Mouse (Mus musculus): Measurements from ENCODE around the gene Cntrob.
"Not testable (repeated sequence)": the region's sequence is repeated elsewhere in the genome, so short reads cannot be mapped to it uniquely, and the experiment has no call there.

Gene Cntrob

GRCm38 (mm10) chr11:69340161-69341131 is 16.9 kb upstream of the Cntrob start, which contains the start of gene Rnf227:
Gene Rnf227 (plus strand): TSS chr11:69340461.
- DNase-seq (ENCODE audit: low spot score): peak; percentile 65

- no peak for DNase-seq (ENCODE audit: low spot score)
These were observed 11.2 kb upstream of the Cntrob start for GRCm38 (mm10) chr11:69334796-69335195.

- no peak for DNase-seq (ENCODE audit: low spot score)
These were observed 10.3 kb upstream of the Cntrob start for GRCm38 (mm10) chr11:69333922-69334321.

- no peak for DNase-seq (ENCODE audit: low spot score)
These were observed 9.2 kb upstream of the Cntrob start for GRCm38 (mm10) chr11:69332713-69333253.

- peak; percentile 76 for DNase-seq (ENCODE audit: low spot score)
These were observed 8.4 kb upstream of the Cntrob start for GRCm38 (mm10) chr11:69331929-69332405.

GRCm38 (mm10) chr11:69331152-69331551 is 7.6 kb upstream of the Cntrob start:
- no peak for DNase-seq (ENCODE audit: low spot score)

GRCm38 (mm10) chr11:69328517-69328916 is 4.9 kb upstream of the Cntrob start:
- no peak for DNase-seq (ENCODE audit: low spot score)

- no peak for DNase-seq (ENCODE audit: low spot score)
These were observed 4.1 kb upstream of the Cntrob start for GRCm38 (mm10) chr11:69327648-69328047.

- DNase-seq (ENCODE audit: low spot score): no peak
These were observed 3.5 kb upstream of the Cntrob start for GRCm38 (mm10) chr11:69327157-69327442.

GRCm38 (mm10) chr11:69326408-69327156 is 3.0 kb upstream of the Cntrob start:
- DNase-seq (ENCODE audit: low spot score): peak; percentile 33

GRCm38 (mm10) chr11:69325628-69326407 is 2.2 kb upstream of the Cntrob start, which contains the start of gene Kcnab3:
Gene Kcnab3 (plus strand): TSS chr11:69326258.
- peak; percentile 68 for DNase-seq (ENCODE audit: low spot score)

- DNase-seq (ENCODE audit: low spot score): no peak
These were observed 1.2 kb upstream of the Cntrob start for GRCm38 (mm10) chr11:69324749-69325148.

GRCm38 (mm10) chr11:69322693-69323471 is 693 bp downstream of the Cntrob start:
- DNase-seq (ENCODE audit: low spot score): no peak

GRCm38 (mm10) chr11:69322010-69322409 is 1.6 kb downstream of the Cntrob start:
- DNase-seq (ENCODE audit: low spot score): no peak

- no peak for DNase-seq (ENCODE audit: low spot score)
These were observed 2.0 kb downstream of the Cntrob start for GRCm38 (mm10) chr11:69321580-69321979.

- not testable (repeated sequence) for DNase-seq (ENCODE audit: low spot score)
These were observed 5.6 kb downstream of the Cntrob start for GRCm38 (mm10) chr11:69318000-69318399.

GRCm38 (mm10) chr11:69316361-69316760 is 7.2 kb downstream of the Cntrob start:
- DNase-seq (ENCODE audit: low spot score): no peak

GRCm38 (mm10) chr11:69311266-69311665 is 12.3 kb downstream of the Cntrob start:
- DNase-seq (ENCODE audit: low spot score): no peak

- no peak for DNase-seq (ENCODE audit: low spot score)
These were observed 17.5 kb downstream of the Cntrob start for GRCm38 (mm10) chr11:69306039-69306438.

GRCm38 (mm10) chr11:69305291-69305690 is 18.3 kb downstream of the Cntrob start:
- no peak for DNase-seq (ENCODE audit: low spot score)

GRCm38 (mm10) chr11:69302817-69303216 is 20.8 kb downstream of the Cntrob start:
- no peak for DNase-seq (ENCODE audit: low spot score)

All from ovary, postnatal 14 days (tissue).